Mouse (Mus musculus) layer of hippocampus, postnatal 14 days (tissue): ENCODE results near the gene Rtf1. TPM values are rescaled to one million over a fixed set of nuclear protein-coding genes. Genes with fewer than 3 reads are reported as not detected.

Experiments
- DNase-seq, 2 experiments: peaks; one replicate each; pipeline ENCODE4 v3.0.0; 2021 to 2022; ENCODE audit warnings: low spot score in 2 of 2, mixed read lengths in 1 of 2
- total RNA-seq, 2 experiments: library from RNA; stranded (reverse); gene quantifications; 2 replicates each; pipeline ENCODE4 v1.2.3; 2021

Gene Rtf1
- total RNA-seq, 2 experiments from 2014 or later, result 58.0 to 59.9 TPM

DNA sequence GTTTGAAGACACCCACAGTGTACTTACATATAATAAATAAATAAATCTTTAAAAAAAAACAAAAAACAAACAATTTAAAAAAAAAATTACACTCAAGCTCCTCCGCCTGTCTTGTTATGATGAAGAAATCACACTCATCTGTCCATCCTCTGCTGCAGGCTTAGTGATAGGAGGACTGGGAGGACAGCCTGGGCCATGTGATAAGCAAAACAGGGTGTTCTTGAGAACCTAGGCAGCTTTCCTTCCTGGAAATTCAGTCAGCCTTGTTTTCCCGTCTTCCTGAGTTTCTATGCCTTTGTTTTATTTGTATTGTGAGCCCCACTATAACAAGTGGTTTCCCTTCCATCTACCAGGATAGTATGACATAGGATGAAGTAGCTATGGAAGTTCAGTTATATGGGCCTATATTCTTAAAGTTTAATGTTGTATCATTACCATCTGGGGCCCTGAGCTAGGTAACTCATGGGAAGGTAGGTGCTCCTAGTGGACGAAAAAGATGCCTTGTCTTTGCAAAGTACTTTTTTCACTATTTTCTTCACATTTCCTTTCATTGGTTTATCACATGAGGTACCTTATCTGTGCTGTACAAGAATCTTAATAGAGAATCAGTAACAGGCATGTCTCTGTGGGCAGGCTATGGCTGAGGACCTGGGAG, 53.0 kb downstream of the Rtf1 start:
- DNase-seq, result no peak

DNA sequence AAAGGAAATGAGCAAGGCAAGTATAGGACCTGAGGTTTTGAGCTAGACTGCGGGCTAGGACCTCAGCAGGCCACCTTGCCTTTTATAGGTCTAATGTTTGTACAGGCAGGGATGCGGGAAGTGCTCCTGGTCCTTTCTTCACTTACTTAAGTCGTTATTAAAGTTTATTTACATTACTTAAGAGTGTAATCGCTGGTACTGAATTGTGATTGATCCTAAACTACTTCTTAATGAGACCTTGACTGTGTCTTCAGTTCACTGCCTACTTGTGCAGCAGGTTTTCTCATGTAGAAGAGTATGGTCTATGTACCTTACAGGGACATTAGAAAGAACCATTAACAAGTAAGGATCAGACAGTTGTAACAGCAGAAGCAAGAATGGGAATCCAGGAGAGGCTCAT, 55.9 kb downstream of the Rtf1 start:
- DNase-seq, result no peak

DNA sequence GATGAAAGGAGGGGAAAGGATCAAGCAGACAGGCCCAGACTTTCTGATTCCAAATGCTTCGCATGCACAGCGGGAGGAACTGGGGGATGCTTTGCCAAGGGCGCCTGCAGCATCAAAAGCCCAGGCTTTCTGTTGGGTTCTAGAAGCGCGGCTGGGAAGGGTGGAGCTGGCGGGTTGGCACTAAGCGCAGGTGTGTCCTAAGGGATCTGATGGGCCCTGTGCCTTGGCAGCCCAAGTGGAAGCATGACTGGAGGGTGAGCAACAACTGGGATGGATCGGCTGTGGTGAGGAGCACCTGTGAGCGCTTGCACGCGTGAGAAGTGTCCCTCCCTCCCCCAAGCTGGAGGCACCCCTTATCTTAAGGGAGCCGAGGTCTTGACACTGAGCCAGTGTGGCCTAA, 62.3 kb downstream of the Rtf1 start:
- DNase-seq, result no peak

DNA sequence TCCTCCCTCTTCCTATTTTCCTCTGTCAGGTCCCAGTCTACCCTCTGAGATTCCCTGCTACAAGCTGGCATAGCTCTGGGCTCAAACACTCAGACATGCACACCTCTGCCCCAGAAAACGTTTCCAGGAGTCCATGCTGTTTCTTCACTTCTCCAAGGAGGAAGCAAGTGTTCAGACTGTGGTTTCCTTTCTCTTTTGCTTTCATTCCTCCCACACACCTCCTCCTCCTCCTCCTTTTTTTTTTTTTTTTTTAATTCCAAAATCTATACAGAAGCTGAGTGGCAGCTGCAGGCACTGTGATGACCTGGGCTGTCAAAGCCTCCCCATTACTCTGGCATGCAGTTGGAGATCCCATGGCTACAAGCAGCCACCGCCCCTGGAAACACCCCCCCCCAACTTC, 65.7 kb downstream of the Rtf1 start:
- no peak for DNase-seq

DNA sequence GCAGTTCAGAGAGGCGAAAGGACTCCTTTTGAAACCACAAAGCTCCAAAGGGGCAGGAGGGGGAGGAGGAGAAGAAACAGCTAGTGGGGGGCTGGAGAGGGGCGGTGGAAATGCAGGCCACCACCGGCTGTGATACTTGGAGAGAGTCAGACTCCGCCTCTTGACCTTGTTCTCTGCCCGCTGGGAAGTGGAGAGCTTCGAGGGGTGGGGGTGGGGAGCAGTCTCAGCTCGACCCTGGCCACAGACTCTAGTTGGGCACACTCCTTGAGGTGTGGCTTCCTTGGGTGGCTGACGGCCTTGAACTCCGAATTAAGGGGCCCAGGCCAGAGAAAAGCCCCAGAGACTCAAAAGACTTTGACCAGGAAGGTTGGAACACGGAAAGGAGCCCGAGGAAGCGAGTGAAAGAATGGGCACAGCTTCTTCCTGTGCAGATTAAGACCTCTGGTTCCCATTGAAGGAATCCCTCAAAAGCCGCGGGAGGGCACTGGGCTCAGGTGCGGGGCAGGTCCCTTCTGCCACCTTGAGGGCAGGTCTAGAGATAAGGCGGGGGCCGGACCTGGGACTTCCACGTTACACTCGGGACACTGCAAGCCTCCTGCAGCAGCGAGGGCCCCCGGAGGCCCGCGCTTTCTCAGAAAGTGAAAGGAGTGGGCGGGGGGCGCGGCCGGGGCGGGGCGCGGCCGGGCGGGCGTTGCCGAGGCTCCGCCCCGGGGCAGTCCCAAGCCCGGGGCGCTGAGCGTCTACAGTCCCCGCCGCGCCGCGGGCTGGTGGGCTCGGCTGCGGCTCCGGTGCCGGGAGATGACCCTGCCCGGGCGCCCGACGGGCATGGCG, 66.9 kb downstream of the Rtf1 start, which contains the start of gene Itpka:
Gene Itpka (plus strand): TSS at position 757 of the 831 bp plus-strand sequence.
- peak; percentile 35 for DNase-seq

DNA sequence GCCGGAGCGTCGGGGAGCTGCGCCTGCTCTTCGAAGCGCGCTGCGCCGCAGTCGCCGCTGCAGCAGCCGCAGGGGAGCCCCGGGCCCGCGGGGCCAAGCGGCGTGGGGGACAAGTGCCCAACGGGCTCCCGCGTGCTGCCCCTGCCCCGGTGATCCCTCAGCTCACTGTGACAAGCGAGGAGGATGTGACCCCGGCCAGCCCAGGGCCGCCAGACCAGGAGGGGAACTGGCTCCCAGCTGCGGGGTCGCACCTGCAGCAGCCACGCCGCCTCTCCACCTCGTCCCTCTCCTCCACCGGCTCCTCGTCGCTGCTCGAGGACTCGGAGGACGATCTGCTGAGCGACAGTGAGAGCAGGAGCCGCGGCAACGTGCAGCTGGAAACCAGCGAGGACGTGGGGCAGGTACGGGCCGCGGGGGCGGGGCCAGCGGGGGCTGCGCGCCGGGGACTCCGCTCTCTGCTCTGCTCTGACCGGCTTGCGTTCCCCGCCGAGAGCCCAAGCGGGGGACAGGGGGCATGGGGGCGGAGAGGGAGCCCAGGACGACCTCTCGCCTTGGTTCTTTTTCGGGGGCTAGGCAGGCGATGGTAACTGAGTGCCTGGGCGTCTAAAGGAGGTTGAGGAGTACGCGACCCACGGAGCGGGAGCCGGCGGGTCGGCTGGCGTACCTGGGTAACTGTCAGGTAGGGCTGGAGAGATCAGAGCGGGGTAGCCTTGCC, 67.8 kb downstream of the Rtf1 start:
- DNase-seq, result peak in 1 of 2 experiments; percentile 29

DNA sequence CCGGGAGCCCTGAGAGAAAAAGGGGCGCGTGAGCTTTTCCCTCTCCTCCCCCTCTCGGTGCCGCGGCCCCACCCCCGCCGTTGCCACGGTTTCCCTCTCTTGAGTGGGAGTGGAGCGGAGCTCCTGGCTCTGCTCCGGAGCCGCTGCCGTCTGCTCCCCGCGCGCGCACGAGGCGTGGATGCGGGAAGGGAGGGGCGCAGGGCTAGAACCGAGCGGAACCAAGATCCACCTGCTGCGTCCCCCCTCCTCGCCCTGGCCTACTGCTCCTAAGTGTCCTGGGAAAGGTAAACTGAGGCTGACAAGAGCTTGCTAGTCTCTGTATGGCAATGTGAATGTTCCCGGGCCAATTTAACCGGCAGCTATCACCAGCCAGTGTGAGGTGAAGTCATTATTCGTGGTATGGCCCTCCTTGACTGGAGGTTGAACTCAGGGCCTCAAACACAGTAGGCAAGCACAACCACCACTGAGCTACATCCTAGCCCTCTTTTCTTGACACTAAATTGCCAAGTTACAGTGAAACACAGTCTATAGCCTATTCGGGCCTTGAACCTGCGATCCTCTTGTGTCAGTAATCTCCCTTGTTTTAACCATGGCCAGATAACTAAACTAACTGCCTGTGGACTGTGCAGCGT, 68.4 kb downstream of the Rtf1 start:
- DNase-seq, result peak; percentile 65 to 72

DNA sequence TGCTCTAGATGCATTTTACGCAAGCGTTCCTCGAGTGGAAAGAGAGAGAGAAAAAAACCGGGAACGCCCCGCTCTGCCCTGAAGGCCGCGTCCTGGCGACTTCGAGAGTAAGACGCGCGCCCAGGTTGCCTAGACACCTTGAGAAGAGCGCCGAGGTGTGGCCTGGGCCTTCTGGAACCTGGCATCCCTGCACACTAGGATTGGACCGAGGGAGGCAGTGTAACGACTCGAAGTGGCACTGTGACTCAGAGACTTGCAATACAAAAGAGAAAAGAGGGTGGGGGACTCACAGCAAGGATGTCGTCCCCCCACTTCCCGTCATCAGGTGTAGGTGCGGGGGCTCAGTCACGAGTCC, 68.9 kb downstream of the Rtf1 start:
- DNase-seq, result no peak

DNA sequence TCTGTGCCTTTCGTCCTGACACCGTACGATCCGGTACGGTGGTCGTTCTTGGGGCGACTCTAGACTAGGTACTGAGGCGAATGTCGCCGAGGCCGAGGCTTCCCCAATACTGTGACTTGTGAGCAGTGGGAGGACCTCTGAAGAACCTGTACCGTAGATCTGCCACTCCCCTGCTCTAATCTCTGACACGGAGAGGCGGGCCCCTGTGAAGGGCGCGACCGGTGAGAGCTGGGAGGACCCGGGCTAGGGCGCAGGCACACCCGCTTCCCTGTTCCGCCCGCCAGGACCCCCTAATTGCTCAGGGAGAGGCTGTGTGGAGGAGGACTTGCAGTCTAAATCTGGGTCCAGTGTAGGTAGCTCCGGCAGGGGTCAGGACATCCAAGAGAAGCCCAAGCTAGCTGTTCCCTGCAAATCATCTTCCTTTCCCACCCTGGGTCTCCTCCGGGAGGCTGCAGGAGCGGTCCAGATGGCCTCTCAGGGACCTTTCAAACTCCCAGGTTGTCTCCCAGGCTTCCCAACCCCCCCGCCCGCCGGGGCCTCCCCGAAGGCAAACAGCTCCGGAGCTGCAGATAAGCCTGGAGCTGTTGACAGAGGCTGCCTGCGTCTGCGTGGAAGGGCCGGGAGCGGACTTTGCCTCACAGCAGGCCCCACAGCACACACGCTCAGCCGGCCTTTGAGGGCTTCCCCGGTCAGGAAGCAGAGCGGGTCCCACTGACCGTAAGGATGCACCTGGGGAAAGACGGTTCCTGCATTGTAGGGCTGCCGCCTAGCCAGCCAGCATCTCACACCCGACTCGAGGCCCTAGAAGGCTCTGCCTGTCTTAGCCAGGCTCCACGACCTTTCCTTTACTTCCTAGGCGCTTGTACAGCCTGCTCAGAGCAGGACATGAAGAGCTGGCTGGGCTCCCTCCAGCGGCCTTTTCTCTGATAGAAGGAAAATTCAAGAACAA, 69.6 kb downstream of the Rtf1 start:
- DNase-seq, result peak in 1 of 2 experiments; percentile 31

DNA sequence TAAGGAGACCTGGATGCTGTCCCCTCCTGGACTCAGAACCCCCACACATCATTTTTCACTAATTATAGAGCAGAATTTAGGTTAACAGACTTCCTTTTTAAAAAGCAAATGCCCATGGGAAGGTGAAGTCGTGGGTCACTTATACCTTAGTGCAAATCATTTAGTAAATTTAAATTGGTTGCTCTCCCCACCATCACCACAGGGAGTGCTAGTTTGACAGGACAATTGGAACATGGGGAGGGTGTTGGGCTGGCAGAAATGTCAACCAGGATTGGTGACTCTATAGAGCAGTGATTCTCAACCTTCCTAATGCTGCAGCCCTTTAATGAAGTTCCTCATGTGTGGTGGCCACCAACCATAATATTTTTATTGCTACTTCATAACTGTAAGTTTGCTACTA, 70.4 kb downstream of the Rtf1 start:
- no peak for DNase-seq

DNA sequence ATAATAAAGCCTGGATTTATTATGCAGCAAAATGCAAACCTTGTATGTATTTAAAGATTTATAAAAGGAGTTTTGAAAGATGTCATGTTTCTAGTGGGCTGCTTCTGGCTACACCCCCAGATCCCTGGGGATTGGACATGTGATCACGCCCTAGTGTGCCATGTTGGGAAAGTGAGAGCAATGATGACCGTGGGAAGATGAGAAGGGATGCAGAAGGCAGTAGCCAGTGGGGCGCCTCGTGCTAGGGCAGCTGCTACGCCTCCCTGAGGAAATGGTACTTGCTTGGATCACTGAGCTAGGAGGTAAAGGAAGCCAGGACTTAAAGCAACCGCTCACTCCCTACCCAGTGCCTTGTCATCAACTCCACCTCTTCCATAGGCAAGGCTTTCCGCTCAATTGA, 72.7 kb downstream of the Rtf1 start:
- DNase-seq, result no peak

DNA sequence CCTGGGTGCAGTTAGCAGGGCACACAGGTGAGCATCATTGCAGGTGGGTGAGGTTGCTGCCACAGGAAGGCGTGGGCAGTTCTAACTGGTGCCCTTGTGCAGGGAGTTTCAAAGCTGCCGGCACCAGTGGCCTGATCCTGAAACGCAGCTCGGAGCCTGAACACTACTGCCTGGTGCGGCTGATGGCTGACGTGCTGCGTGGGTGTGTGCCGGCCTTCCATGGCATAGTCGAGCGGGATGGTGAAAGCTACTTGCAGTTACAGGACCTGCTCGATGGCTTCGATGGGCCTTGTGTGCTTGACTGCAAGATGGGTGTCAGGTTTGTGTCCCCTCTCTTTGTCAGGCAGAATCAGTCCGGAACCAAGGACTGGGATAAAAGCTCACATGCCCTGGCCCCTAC, 74.4 kb downstream of the Rtf1 start:
- no peak for DNase-seq

DNA sequence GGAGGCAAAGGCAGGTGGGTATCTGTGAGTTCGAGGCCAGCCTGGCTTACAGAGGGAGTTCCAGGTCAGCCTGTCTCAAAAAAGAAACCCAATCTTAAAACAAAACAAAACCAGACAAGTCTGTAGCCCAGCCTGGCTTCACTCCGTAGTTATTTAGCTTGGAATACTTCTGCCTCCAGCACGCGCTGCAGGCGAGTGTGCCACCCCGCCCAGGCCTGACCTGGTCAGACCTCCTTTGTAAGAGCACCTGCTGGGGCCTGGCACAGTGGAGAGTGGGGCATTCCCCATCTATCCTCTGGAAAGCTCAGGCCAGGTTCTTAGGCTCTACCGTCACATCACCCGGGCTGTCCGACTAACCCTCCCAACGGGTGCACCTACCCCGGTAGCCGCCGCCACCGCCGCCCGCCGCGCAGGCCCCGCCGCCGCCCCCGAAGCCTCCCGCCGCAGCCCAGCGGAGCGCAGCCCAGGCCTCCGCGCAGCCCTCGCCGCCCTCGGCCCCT, 82.8 kb downstream of the Rtf1 start:
- DNase-seq, result no peak

DNA sequence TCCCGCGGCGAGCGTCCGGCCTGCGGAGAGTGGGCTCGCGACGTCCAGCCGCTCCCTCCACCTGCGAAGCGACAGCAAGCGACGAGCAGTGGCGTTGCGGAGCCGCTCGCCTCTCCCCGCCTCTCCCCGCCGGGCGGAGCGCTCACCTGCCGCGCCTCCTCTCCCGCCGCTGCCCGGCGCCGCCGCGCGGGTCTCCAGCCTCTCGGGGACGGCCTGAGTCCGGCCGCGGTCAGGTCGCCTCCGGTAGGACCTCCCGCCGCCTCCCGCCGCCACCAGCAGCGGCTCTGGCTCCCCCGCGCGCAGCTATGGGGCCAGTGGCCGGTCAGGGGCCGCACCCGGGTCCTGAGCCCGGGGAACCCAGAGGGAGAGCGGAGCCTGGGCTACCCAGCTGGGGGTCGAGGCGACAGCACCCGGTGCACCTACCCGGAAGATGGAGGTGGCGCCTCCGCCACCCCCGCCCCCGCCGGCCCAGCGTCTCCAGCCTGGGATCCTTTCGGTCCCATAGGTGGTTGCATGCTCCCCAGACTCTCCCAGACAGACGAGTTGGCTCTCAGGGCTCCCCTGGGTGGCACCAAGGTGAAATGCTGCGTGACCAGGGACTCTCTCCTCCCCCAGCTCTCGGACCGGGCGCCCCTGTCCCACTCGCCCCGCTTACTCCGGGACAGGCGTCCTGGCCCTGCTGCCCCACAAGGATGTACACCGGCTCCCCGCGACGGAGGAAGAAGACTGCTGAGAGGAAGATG, 83.4 kb downstream of the Rtf1 start:
- DNase-seq, result no peak

DNA sequence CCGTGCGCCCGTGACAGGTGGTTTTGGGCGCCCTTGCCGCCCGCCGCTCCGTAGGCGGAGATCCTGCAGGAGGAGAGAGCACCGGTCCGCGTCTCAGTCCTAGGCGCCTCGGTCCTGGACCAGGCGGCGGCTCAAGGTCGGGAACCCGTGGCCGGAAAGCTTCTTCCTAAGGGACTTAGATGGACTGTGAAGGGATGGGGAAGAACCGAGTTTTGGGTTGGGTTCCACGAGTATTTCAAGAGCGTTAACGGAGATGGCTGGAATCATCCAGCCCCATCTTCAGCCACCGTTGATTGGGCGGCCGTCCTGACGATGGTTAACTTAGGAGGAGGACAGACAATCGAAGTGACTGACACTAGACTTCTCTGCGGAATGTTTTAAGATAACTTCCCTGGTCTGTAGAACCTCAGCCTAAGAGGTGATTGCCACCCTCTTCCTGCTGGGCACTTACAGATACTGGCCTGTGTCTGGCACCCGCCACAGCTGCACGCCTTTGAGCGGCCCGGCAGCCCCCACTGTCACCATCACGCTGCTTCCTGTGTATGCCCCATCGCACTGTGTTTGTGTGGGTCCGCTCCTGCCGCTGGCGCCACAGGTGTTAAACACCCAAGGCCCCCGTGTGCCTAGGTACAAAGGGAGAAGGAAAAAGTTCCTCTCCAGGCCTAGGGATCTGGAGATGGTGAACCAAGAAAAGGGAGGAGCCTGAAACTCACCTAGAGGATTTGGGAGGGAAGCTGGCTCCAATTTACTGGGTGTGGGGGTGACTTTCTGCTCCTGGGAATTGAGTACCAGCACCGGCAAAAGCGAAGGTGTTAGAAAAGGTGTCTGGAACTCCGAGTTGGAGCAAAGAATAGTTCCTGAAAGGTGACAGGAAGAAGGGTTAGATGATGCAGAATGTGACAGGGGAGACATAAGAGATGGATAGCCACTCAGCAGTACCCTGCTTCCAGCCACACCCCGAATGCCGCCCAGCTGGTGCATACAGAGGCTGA, 84.3 kb downstream of the Rtf1 start:
- no peak for DNase-seq

DNA sequence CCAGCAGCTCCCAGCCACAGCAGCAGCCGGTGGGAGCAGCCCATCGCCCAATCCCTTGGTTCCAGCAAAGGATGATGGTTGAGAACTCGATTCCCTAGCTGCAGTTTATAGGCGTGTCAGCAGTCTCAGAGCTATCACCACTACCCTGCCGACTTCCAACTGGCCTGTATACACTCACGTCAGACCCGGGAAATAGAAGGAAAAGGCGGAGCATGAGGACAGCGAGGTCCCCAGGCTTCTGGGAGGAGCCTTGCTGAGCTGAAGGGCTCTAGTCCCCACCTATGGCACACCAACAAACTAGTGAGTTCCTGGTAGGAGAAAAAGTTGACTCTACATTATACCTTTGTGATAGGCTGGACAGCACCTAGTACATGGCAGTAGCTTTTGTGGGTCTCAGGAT, 85.4 kb downstream of the Rtf1 start, which contains the start of gene Ltk:
Gene Ltk (minus strand): TSS at position 181 of the 400 bp plus-strand sequence.
- DNase-seq, result no peak

DNA sequence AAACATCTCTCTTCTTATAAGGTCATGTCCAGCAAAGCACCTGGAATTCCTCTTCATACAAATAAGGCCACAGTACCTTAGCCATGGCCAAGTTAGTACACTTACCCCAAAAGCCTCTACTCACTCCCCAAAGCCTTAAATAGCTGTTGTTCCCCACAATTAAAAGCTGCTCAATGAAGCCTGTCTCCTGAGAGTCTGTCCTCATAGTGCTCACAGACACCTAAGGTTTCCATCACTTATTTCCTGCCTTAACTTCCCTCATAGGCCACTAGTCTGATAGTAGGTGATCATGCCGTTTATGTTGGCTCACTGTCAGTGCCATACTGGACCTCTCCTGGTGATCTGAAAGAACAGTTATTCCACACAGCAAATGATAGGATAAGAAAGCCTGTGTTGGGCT, 87.4 kb downstream of the Rtf1 start:
- no peak for DNase-seq

DNA sequence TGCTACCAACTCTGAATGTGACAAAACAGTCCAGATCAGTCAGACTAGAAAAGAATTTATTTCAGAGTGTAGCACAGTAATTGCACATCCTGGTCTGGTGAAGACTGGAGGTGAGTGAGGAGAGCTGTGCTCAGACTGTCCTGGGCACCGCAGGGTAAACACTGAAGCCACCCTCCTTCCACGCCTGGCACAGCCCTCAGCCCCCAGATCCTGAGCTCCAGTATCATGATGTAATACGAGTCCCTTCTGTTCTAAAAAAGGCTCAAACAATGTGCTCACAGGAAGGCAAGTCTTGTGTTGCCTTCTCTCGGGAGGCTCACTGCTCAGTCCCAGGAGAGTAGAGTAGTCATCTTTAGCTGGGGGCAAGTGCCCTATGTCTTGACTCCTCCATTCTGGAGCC, 89.1 kb downstream of the Rtf1 start:
- DNase-seq, result no peak
